Mouse (Mus musculus): ENCODE measurements around the gene Cypt12. TPM values are rescaled to one million over a fixed set of nuclear protein-coding genes. Genes with fewer than 3 reads are reported as not detected.

The Cypt12 gene
- not detected in 2 replicates for polyA plus RNA-seq (2016; fragmentation: Nextera tagmentation; extraction: Ambion mirVana)

DNA sequence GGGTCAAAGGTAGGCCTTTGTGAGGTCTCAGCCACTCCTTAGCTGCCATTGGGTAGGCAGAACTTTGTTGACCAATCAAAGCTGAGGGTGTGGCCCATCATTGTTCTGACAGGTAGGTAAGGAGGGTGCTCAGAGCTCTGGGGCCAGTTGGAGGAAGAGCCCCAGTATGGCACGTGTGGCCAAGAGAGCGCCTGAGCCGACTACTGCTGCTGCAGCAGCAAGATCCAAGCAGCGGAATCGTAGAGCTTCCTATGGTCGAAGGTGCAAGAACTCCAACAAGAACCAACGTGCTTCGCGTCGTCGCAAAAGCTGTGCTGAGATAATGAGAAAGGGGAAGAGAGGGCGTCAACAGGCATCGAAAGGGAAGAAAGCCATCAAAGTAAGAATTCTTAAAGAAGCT lies at the start of gene Cypt12:
TSS of gene Cypt12 (plus strand) at position 112 of the 400 bp plus-strand sequence.
- no peaks in the 10 kb centered on the region for H3K4me1 ChIP-seq
- no peak for DNase-seq (ENCODE audit: low spot score)
- H3K4me3 ChIP-seq = no peak within 1 kb of the TSS
- no peaks in the 10 kb centered on the region for H3K36me3 ChIP-seq
- H3K9me3 ChIP-seq (replicated peaks) = no peaks in the 10 kb centered on the region
- H3K27ac ChIP-seq (replicated peaks) = no peak within 1 kb of the TSS
- no peaks in the 10 kb centered on the region for H3K27me3 ChIP-seq (ENCODE audit: low read depth, poor library complexity, severe bottlenecking)
- WGBS = 89% methylated on average over 13 of the region's 13 CpGs

DNA sequence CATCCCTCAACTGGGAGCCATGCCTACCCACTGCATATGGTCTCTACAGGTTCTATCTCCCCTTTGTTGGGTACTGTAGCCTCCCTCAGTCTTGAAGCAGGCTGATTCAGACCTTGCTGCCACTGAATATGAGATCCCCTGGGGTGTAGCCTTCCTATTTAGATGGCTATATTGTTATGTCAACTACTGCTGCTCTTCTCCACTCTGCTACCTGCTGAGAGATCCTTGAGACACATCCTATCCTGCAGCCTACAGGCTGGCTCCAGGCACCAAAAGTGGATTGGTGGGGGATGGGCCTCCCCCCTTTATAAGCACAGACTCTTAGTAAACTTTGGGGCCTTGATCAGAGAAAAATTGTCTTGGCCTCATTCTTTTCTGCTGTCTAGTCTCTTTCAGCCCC lies 34.4 kb upstream of the Cypt12 start:
- Histone ChIP-seq H3K27me3 (ENCODE audit: low read depth, poor library complexity, severe bottlenecking) (no peaks in the 10 kb centered on the region), H3K9me3 (replicated peaks) (no peaks in the 10 kb centered on the region), H3K36me3 (no peaks in the 10 kb centered on the region), H3K4me3 (no peak overlapping the region), H3K4me1 (no peaks in the 10 kb centered on the region), H3K27ac (replicated peaks) (no peak overlapping the region)
- no peak for DNase-seq (ENCODE audit: low spot score)

DNA sequence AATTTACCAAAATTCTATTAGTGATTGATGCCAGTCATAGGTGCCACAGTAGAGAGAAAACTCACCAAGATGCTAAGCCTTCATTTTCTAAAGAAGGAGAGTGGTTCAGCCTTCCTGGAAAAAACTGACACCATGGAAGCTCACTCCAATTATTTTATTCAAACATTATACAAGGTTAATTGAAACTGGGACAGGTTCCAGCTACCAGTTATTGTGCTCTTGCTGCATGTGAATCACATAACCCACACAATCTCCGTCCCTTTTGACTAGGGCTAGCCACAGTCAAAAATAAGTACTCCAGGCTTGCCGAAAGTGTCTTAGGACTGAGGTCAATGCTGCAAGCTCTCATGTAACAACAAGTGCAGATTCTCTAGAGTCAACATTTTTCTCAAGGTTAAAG lies 8.0 kb upstream of the Cypt12 start:
- no peaks in the 10 kb centered on the region for H3K36me3 ChIP-seq
- DNase-seq (ENCODE audit: low spot score) = no peak
- no peaks in the 10 kb centered on the region for H3K4me1 ChIP-seq
- H3K4me3 ChIP-seq = no peak overlapping the region
- no peaks in the 10 kb centered on the region for H3K9me3 ChIP-seq (replicated peaks)
- no peaks in the 10 kb centered on the region for H3K27me3 ChIP-seq (ENCODE audit: low read depth, poor library complexity, severe bottlenecking)
- no peak overlapping the region for H3K27ac ChIP-seq (replicated peaks)
- WGBS = 94% methylated on average over 2 of the region's 2 CpGs
